Mouse (Mus musculus): ENCODE data around the gene Elavl2. TPM values are rescaled to one million over a fixed set of nuclear protein-coding genes. Genes with fewer than 3 reads are reported as not detected.

Elavl2 gene
- polyA plus RNA-seq, 1 experiment from 2014 or later, result 113 TPM

DNA sequence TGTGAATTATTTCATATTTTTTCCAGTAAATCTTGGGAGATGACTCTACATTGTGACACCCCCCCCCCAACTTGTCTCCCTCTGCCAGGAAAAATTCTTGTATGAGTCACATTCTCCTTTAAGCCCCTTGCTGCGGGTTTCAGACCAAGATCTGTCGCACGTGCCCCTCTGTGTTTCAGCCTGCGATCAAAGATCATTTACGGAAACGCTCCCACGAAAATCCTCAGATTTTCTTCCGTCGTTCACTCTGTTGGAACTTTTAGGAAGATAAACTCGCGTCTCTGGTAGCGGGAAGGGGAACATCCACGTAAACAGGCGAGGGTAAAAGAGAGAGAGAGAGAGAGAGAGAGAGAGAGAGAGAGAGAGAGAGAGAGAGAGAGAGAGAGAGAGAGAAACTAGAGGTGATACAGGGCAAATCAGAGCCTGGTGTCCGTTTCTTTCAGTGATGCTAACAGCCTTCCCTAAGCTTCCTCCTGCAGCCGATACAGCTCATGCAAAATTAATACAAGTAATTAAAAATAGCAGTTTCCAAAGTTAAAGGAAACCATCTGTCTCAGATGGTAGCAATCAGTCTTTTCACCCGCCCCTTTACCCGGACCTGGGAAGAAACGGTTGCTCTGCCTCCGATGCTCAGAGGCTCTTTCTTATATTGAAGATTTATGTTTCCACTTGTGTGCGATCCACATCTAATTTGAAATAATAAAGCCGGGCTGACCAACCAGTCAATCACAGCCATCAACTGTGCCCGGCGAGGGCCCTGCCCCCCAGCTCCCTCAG is 20.1 kb downstream of the Elavl2 start:
- H3K4me1 ChIP-seq (ENCODE audit: control insufficient read depth, insufficient read depth, low read length), result peaks cover 4% of the 10 kb centered on the region
- H3K4me3 ChIP-seq (ENCODE audit: low read depth, low read length), result peak overlapping the region; percentile 25
- H3K9ac ChIP-seq (ENCODE audit: low read length), result peak overlapping the region; percentile 45
- 4% methylated on average over 24 of the region's 24 CpGs for WGBS
- peak overlapping the region; percentile 55 for H3K4me2 ChIP-seq (ENCODE audit: low read depth)
- no peaks in the 10 kb centered on the region for H3K36me3 ChIP-seq (ENCODE audit: control insufficient read depth, insufficient read depth, low read length)
- peak overlapping the region; percentile 62; the same call in 1 of the 2 replicates for H3K27ac ChIP-seq (ENCODE audit: low read depth, low read length)
- peaks cover 3% of the 10 kb centered on the region; the same call in 1 of the 2 replicates for H3K27me3 ChIP-seq (ENCODE audit: control insufficient read depth, insufficient read depth, low read length)
- DNase-seq (ENCODE audit: low spot score), result no peak
- no peaks in the 10 kb centered on the region for H3K9me3 ChIP-seq (ENCODE audit: control insufficient read depth, low read length)
- ATAC-seq (ENCODE audit: insufficient read depth, low FRiP score, low TSS enrichment), result peak; percentile 16

DNA sequence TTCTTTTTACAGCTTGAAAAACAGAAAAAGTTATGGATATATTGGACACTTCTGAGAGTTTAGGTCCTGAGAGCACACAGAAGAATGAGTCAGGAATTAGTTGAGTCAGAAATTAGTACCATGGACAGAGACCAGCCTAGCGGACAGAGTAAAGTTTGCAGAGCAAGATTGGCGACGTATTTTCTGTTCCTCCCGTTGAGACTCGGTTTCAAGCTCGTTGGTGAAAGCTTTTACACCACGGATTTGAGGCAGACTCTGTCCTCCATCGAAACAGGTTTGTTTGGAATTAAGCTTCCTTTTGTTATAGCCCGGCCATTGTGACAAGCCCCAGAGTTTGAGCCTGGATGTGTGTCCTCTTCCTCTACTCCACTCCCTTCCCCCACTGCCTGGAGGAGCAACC is 21.0 kb downstream of the Elavl2 start:
- Histone ChIP-seq H3K36me3 (ENCODE audit: control insufficient read depth, insufficient read depth, low read length) (no peaks in the 10 kb centered on the region), H3K4me1 (ENCODE audit: control insufficient read depth, insufficient read depth, low read length) (peaks cover 4% of the 10 kb centered on the region), H3K4me3 (ENCODE audit: low read depth, low read length) (no peak overlapping the region), H3K27me3 (ENCODE audit: control insufficient read depth, insufficient read depth, low read length) (peaks cover 3% of the 10 kb centered on the region; the same call in 1 of the 2 replicates), H3K9me3 (ENCODE audit: control insufficient read depth, low read length) (no peaks in the 10 kb centered on the region), H3K9ac (ENCODE audit: low read length) (no peak overlapping the region), H3K4me2 (ENCODE audit: low read depth) (peak overlapping the region; percentile 55), H3K27ac (ENCODE audit: low read depth, low read length) (no peak overlapping the region)
- DNase-seq (ENCODE audit: low spot score), result no peak
- 1% methylated on average over 9 of the region's 9 CpGs for WGBS
- no peak for ATAC-seq (ENCODE audit: insufficient read depth, low FRiP score, low TSS enrichment)

DNA sequence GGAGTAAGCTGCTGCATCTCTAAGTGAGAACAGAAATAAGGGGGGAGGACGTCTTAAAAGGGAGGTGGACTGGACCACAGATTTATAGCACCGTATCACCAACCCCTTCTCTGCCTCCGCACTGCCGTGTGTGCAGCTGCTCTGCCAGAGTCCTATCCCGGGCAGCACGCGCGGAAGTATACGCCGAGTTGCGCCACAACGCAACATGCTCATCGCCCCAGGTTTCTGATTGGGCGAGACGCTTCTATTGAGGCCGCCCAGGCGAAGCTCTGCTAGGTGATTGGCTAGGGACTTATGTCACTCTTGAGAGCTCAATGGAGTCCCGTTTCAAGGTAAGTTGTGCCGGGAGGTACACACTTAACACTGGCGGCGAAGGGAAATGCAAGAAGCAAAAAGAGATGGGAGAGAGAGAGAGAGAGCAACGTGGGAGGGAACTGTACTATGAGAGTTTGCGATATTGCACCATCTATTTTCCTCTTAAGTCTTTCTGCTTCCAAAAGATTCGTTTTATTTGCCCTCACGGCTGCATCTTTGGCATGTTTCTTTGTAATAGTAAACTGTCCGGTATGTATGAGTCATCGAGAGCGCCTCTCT is 24.2 kb downstream of the Elavl2 start:
- Histone ChIP-seq H3K9ac (ENCODE audit: low read length) (peak overlapping the region; percentile 73), H3K27me3 (ENCODE audit: control insufficient read depth, insufficient read depth, low read length) (peaks cover 20% of the 10 kb centered on the region), H3K27ac (ENCODE audit: low read depth, low read length) (no peak overlapping the region), H3K4me3 (ENCODE audit: low read depth, low read length) (peak overlapping the region; percentile 74), H3K4me2 (ENCODE audit: low read depth) (peak overlapping the region; percentile 99), H3K36me3 (ENCODE audit: control insufficient read depth, insufficient read depth, low read length) (no peaks in the 10 kb centered on the region), H3K4me1 (ENCODE audit: control insufficient read depth, insufficient read depth, low read length) (peaks cover 11% of the 10 kb centered on the region), H3K9me3 (ENCODE audit: control insufficient read depth, low read length) (no peaks in the 10 kb centered on the region)
- peak; percentile 93 for ATAC-seq (ENCODE audit: insufficient read depth, low FRiP score, low TSS enrichment)
- DNase-seq (ENCODE audit: low spot score), result peak; percentile 97
- WGBS, result under 1% methylated on average over 28 of the region's 28 CpGs

DNA sequence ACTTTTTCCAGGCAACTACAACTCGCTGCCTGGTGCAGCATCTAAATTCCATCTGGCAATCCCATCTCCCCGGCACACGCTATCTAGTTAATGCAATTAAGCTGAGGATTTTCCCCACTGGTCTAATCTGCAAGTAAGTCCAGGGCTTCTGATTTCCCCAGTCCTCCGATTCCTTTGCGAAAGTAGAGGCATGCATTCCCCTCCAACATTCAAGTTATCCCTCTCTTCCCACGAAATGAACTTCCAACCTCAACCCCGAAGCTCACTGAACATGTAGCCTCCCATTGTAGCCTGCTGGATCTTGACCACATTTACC is 25.3 kb downstream of the Elavl2 start:
- peaks cover 21% of the 10 kb centered on the region for H3K27me3 ChIP-seq (ENCODE audit: control insufficient read depth, insufficient read depth, low read length)
- H3K4me2 ChIP-seq (ENCODE audit: low read depth), result peak overlapping the region; percentile 99
- no peaks in the 10 kb centered on the region for H3K9me3 ChIP-seq (ENCODE audit: control insufficient read depth, low read length)
- H3K9ac ChIP-seq (ENCODE audit: low read length), result peak overlapping the region; percentile 73
- H3K4me3 ChIP-seq (ENCODE audit: low read depth, low read length), result peak overlapping the region; percentile 74
- 2% methylated on average over 7 of the region's 7 CpGs for WGBS
- ATAC-seq (ENCODE audit: insufficient read depth, low FRiP score, low TSS enrichment) (no peak), DNase-seq (ENCODE audit: low spot score) (no peak)
- peaks cover 10% of the 10 kb centered on the region; the same call in 1 of the 2 replicates for H3K4me1 ChIP-seq (ENCODE audit: control insufficient read depth, insufficient read depth, low read length)
- H3K27ac ChIP-seq (ENCODE audit: low read depth, low read length), result peak overlapping the region; percentile 83
- no peaks in the 10 kb centered on the region for H3K36me3 ChIP-seq (ENCODE audit: control insufficient read depth, insufficient read depth, low read length)

DNA sequence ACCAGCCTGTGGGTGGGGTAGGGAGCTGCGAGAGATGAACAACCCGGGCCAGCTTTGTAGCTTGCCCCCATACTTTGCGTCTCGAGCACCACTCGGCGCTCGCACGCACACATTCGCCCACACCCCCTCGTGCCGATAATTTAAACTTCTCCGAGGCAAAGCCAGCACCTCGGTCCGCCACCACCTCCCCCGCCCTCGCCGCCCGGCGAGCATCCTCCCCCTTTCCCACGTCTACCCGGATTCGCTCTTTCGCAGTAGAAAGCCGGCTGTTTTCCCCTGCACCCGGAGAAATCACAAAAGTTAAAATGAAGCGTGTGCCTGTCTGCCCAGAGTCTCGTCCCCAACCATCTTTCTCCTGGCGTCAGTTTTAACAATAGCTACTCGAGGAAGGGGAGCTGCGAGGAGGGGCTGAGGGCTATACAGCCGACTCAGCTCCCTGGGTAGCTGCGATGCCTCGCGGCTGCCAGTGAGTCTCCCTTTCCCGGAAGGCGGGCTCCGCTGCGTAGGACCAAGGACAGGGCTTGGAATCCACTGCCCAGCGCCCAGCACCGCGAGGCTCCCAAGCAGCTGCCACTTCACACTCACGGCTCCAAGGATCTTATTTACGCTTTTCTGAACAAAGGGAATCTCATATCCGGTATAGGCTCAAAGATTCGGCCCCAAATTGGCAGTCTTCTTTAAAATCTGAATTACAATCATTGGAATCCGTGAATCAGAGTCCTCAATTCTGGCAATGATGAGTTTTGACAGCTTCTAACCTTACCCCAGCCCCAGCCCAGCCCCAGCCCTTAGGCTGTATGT is 25.8 kb downstream of the Elavl2 start:
- Histone ChIP-seq H3K27ac (ENCODE audit: low read depth, low read length) (peak overlapping the region; percentile 83), H3K4me3 (ENCODE audit: low read depth, low read length) (peak overlapping the region; percentile 74), H3K4me2 (ENCODE audit: low read depth) (peak overlapping the region; percentile 99), H3K36me3 (ENCODE audit: control insufficient read depth, insufficient read depth, low read length) (no peaks in the 10 kb centered on the region), H3K9me3 (ENCODE audit: control insufficient read depth, low read length) (no peaks in the 10 kb centered on the region), H3K27me3 (ENCODE audit: control insufficient read depth, insufficient read depth, low read length) (peaks cover 21% of the 10 kb centered on the region), H3K9ac (ENCODE audit: low read length) (peak overlapping the region; percentile 73), H3K4me1 (ENCODE audit: control insufficient read depth, insufficient read depth, low read length) (peaks cover 10% of the 10 kb centered on the region; the same call in 1 of the 2 replicates)
- ATAC-seq (ENCODE audit: insufficient read depth, low FRiP score, low TSS enrichment), result peak; percentile 6; the same call in 1 of the 2 replicates
- peak; percentile 72 for DNase-seq (ENCODE audit: low spot score)
- under 1% methylated on average over 46 of the region's 46 CpGs for WGBS

DNA sequence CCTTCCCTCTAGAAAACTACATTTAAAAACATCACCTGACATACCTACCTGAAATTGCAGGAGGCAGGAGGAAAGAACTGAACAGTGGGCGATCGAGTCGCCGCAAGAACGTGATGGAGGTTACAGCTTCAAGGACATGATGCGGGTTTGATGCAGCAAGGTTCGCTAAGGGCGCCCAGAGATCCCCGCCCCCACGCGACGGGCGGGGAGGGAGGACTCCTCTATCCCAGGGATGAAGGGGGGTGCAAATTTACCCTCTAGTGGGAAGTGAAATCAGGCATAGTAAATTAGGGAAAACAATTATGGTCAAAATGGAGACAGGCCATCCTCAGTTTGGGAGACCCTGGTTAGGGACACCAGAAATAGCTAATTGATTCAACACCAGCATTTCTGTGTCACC is 27.7 kb downstream of the Elavl2 start:
- Histone ChIP-seq H3K36me3 (ENCODE audit: control insufficient read depth, insufficient read depth, low read length) (no peaks in the 10 kb centered on the region), H3K9me3 (ENCODE audit: control insufficient read depth, low read length) (no peaks in the 10 kb centered on the region), H3K9ac (ENCODE audit: low read length) (no peak overlapping the region), H3K4me2 (ENCODE audit: low read depth) (peak overlapping the region; percentile 99), H3K4me3 (ENCODE audit: low read depth, low read length) (peak overlapping the region; percentile 74), H3K27ac (ENCODE audit: low read depth, low read length) (no peak overlapping the region), H3K27me3 (ENCODE audit: control insufficient read depth, insufficient read depth, low read length) (peaks cover 21% of the 10 kb centered on the region), H3K4me1 (ENCODE audit: control insufficient read depth, insufficient read depth, low read length) (peaks cover 10% of the 10 kb centered on the region; the same call in 1 of the 2 replicates)
- ATAC-seq (ENCODE audit: insufficient read depth, low FRiP score, low TSS enrichment) (no peak), DNase-seq (ENCODE audit: low spot score) (no peak)
- WGBS, result 6% methylated on average over 13 of the region's 13 CpGs

DNA sequence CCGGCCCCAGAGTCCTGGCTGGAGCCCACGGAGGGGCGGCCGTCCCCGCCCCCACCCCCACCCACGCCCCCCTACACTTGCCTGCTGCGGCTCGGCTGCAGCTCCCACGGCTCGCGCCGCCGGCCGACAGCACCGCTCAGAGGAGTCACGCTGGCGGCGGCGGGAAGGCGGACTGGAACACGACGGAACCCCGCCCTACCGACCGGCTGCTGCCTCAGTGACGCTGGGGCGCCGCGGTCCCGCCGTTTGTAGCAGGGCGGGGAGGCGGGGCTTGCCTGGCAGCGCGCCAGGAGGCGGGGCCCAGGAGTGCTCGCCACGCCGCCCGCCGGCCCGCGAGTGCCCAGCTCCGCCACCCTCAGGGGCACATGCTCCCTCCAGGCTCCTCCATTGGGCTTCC is 28.8 kb downstream of the Elavl2 start:
- WGBS, result 1% methylated on average over 20 of the region's 44 CpGs

DNA sequence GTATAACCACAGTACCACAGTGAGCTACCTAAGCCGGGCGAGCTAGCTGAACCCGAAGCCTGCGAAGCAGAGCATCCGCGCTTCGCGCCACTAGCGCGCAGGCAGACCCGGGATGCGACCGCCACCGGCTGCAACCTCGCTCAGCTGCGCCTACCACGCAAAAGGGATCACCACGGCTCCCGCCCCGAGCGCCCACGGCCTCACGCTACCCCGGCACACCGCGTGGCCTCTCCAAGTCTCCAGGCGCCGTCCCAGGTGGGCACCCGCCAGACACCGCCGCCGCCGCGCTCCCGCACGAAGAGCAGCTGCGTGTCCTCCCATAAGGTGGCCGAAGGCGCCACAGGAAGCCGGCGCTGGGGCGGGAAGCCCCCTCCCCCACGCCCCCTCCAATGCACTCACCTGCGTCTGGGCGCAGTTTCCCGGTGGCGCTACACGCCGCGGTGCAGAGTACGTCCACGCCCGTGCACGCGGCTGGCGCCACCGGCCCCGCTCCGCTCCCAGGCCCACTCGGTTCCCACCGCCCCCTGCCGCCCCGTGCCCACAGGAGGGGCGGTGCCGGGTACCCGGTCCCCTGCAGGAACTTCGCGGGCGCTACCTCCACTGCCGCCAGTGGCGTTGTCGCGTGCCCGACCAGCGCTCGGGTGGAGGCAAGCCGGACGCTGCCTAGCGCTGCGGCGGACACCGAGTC is 29.3 kb downstream of the Elavl2 start:
- ATAC-seq (ENCODE audit: insufficient read depth, low FRiP score, low TSS enrichment) (peak; percentile 42), DNase-seq (ENCODE audit: low spot score) (peak; percentile 54)
- Histone ChIP-seq H3K9ac (ENCODE audit: low read length) (peak overlapping the region; percentile 77), H3K27me3 (ENCODE audit: control insufficient read depth, insufficient read depth, low read length) (peaks cover 21% of the 10 kb centered on the region), H3K27ac (ENCODE audit: low read depth, low read length) (0 out of 2 replicates have a peak overlapping the region, but pooled peaks have one; percentile 42), H3K9me3 (ENCODE audit: control insufficient read depth, low read length) (no peaks in the 10 kb centered on the region), H3K4me1 (ENCODE audit: control insufficient read depth, insufficient read depth, low read length) (peaks cover 10% of the 10 kb centered on the region; the same call in 1 of the 2 replicates), H3K4me2 (ENCODE audit: low read depth) (peak overlapping the region; percentile 99), H3K36me3 (ENCODE audit: control insufficient read depth, insufficient read depth, low read length) (no peaks in the 10 kb centered on the region), H3K4me3 (ENCODE audit: low read depth, low read length) (peak overlapping the region; percentile 74)
- under 1% methylated on average over 69 of the region's 82 CpGs for WGBS

More for the DNA sequence above, 28.8 kb downstream of the Elavl2 start:
- 0 out of 2 replicates have a peak overlapping the region, but pooled peaks have one; percentile 42 for H3K27ac ChIP-seq (ENCODE audit: low read depth, low read length)
- H3K36me3 ChIP-seq (ENCODE audit: control insufficient read depth, insufficient read depth, low read length), result no peaks in the 10 kb centered on the region
- peak; percentile 90 for DNase-seq (ENCODE audit: low spot score)
- peak overlapping the region; percentile 74 for H3K4me3 ChIP-seq (ENCODE audit: low read depth, low read length)
- H3K4me1 ChIP-seq (ENCODE audit: control insufficient read depth, insufficient read depth, low read length), result peaks cover 10% of the 10 kb centered on the region; the same call in 1 of the 2 replicates
- peaks cover 21% of the 10 kb centered on the region for H3K27me3 ChIP-seq (ENCODE audit: control insufficient read depth, insufficient read depth, low read length)
- peak overlapping the region; percentile 99 for H3K4me2 ChIP-seq (ENCODE audit: low read depth)
- ATAC-seq (ENCODE audit: insufficient read depth, low FRiP score, low TSS enrichment), result peak; percentile 66
- H3K9ac ChIP-seq (ENCODE audit: low read length), result peak overlapping the region; percentile 77
- no peaks in the 10 kb centered on the region for H3K9me3 ChIP-seq (ENCODE audit: control insufficient read depth, low read length)
